Mouse (Mus musculus) embryonic fibroblast, embryonic 13.5 days (primary cell): ENCODE measurements around the gene Zswim3.

Source experiments
- CTCF ChIP-seq: IDR thresholded peaks from 2 replicates; pipeline ENCODE4 v1.5.1; 2011; ENCODE audit warnings: mild to moderate bottlenecking, control low read depth, low read length, moderate library complexity, borderline replicate concordance; ENCODE audit not compliant: insufficient read depth
- POLR2A ChIP-seq: IDR thresholded peaks from 2 replicates; pipeline ENCODE4 v1.6.1; 2011; ENCODE audit warnings: low read depth, mild to moderate bottlenecking, control low read depth, low read length, moderate library complexity

GRCm38 (mm10) chr2:164825521-164825920, 20.6 kb downstream of the Zswim3 start:
- TF ChIP-seq POLR2A (no peak), CTCF (no peak)
